Mouse (Mus musculus) hindbrain, embryonic 14.5 days (tissue): Measurements from ENCODE around the gene Ube4a. TPM values are rescaled to one million over a fixed set of nuclear protein-coding genes. Genes with fewer than 3 reads are reported as not detected.

ENCODE experiments used
- ATAC-seq: fragments of 200-750 bp; cut with Nextera tagmentation; 2 replicates; pipeline ENCODE4 v1.8.0; 2017; ENCODE audit warnings: moderate number of reproducible peaks, mild to moderate bottlenecking, moderate TSS enrichment, moderate library complexity; ENCODE audit not compliant: low FRiP score
- DNase-seq: peaks from one replicate; pipeline ENCODE4 v3.0.0-alpha.2; 2015; ENCODE audit warnings: low spot score
- H3K27ac ChIP-seq: fragments of 300-500 bp; sonication (generic); 2 replicates; pipeline ENCODE4 v1.5.1; 2014; ENCODE audit warnings: mild to moderate bottlenecking, moderate library complexity
- H3K27me3 ChIP-seq: fragments of 300-500 bp; sonication (generic); 2 replicates; pipeline ENCODE4 v1.6.1; 2014; ENCODE audit warnings: mild to moderate bottlenecking, low read length, mixed read lengths; ENCODE audit not compliant: control insufficient read depth, insufficient read depth
- H3K36me3 ChIP-seq: fragments of 300-500 bp; sonication (generic); replicated peaks from 2 replicates; pipeline ENCODE4 v1.6.1; 2014; ENCODE audit not compliant: control insufficient read depth, insufficient read depth
- H3K4me1 ChIP-seq: fragments of 300-500 bp; sonication (generic); replicated peaks from 2 replicates; pipeline ENCODE4 v1.6.1; 2014; ENCODE audit warnings: antibody characterized with exemption, low read length, mixed read lengths; ENCODE audit not compliant: control insufficient read depth, insufficient read depth
- H3K4me2 ChIP-seq: fragments of 300-500 bp; sonication (generic); replicated peaks from 2 replicates; pipeline ENCODE4 v1.6.1; 2014; ENCODE audit warnings: mild to moderate bottlenecking, moderate library complexity
- H3K4me3 ChIP-seq: fragments of 300-500 bp; sonication (generic); replicated peaks from 2 replicates; pipeline ENCODE4 v1.5.1; 2014; ENCODE audit warnings: mild to moderate bottlenecking, low read length
- H3K9ac ChIP-seq: fragments of 300-500 bp; sonication (generic); 2 replicates; pipeline ENCODE4 v1.6.1; 2014
- H3K9me3 ChIP-seq: fragments of 300-500 bp; sonication (generic); 2 replicates; pipeline ENCODE4 v1.6.1; 2016; ENCODE audit warnings: low read length; ENCODE audit not compliant: control insufficient read depth
- WGBS: fragments of 180-500 bp; shearing (Covaris S2); extraction: QIAGEN DNeasy Blood & Tissue Kit; methylation state at CpG from one replicate; pipeline ENCODE4 v1.1.7; 2014; 5-methylcytosine and 5-hydroxymethylcytosine counted together
- polyA plus RNA-seq: library from polyadenylated mRNA; unstranded; fragments of >200 nt; fragmentation: Nextera tagmentation; extraction: Ambion mirVana; gene quantifications from 2 replicates; pipeline ENCODE4 v1.2.1, GENCODE M21; 2014

The Ube4a gene
- polyA plus RNA-seq, 1 experiment from 2014 or later: 46.0 TPM

DNA sequence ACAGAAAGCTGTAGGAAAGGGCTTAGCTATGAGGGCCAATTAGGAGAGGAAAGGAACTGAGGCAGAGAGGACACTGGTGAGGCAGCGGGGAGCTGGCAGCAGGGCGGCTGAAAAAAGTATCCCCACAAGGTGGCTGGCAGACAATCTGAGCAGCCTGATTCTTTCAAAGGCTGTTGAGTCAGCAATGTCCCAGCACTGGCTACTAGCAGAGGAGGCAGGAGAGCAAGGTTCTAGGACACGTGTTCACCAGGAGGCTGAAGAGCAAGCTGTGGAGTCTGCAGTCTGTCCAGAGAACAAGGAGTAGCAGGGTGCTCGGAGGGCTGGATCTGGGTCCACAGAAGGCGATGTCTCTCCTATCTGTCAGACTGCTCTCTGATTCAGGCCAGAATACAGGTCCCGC is 33.8 kb upstream of the Ube4a start:
- WGBS: 60% methylated on average over 6 of the region's 6 CpGs
- no peak overlapping the region for H3K9ac ChIP-seq
- no peaks in the 10 kb centered on the region for H3K36me3 ChIP-seq
- H3K27me3 ChIP-seq: no peaks in the 10 kb centered on the region
- H3K4me1 ChIP-seq: no peaks in the 10 kb centered on the region
- no peak overlapping the region for H3K4me2 ChIP-seq
- no peaks in the 10 kb centered on the region for H3K9me3 ChIP-seq
- no peak for ATAC-seq
- no peak for DNase-seq
- no peak overlapping the region for H3K27ac ChIP-seq
- H3K4me3 ChIP-seq: no peak overlapping the region

GRCm38 (mm10) chr9:44998138-44998537 is 32.7 kb upstream of the Ube4a start:
- ATAC-seq (no peak), DNase-seq (no peak)
- H3K36me3 ChIP-seq: no peaks in the 10 kb centered on the region
- no peaks in the 10 kb centered on the region for H3K9me3 ChIP-seq
- no peak overlapping the region for H3K9ac ChIP-seq
- no peak overlapping the region for H3K4me3 ChIP-seq
- WGBS: 85% methylated on average over 11 of the region's 11 CpGs
- H3K27me3 ChIP-seq: no peaks in the 10 kb centered on the region
- H3K27ac ChIP-seq: no peak overlapping the region
- no peak overlapping the region for H3K4me2 ChIP-seq
- no peaks in the 10 kb centered on the region for H3K4me1 ChIP-seq

- Histone ChIP-seq H3K9me3 (no peaks in the 10 kb centered on the region), H3K27ac (no peak overlapping the region), H3K27me3 (no peaks in the 10 kb centered on the region), H3K36me3 (no peaks in the 10 kb centered on the region), H3K4me3 (no peak overlapping the region), H3K9ac (no peak overlapping the region), H3K4me2 (no peak overlapping the region), H3K4me1 (no peaks in the 10 kb centered on the region)
- no peak for ATAC-seq
- no peak for DNase-seq
- WGBS: 97% methylated on average over 7 of the region's 7 CpGs
These were observed 31.2 kb upstream of the Ube4a start for GRCm38 (mm10) chr9:44996590-44996989.

- ATAC-seq: no peak
These were observed 29.6 kb upstream of the Ube4a start for GRCm38 (mm10) chr9:44994962-44995361.

GRCm38 (mm10) chr9:44993268-44993667 is 27.9 kb upstream of the Ube4a start:
- no peak overlapping the region for H3K27ac ChIP-seq
- H3K9me3 ChIP-seq: no peaks in the 10 kb centered on the region
- no peaks in the 10 kb centered on the region for H3K36me3 ChIP-seq
- ATAC-seq: no peak
- H3K4me1 ChIP-seq: no peaks in the 10 kb centered on the region
- WGBS: 94% methylated on average over 2 of the region's 2 CpGs
- H3K9ac ChIP-seq: no peak overlapping the region
- no peak for DNase-seq
- no peak overlapping the region for H3K4me3 ChIP-seq
- no peaks in the 10 kb centered on the region for H3K27me3 ChIP-seq
- no peak overlapping the region for H3K4me2 ChIP-seq

More at GRCm38 (mm10) chr9:44994962-44995361, 29.6 kb upstream of the Ube4a start:
- Histone ChIP-seq H3K27ac (no peak overlapping the region), H3K4me2 (no peak overlapping the region), H3K9ac (no peak overlapping the region), H3K9me3 (no peaks in the 10 kb centered on the region), H3K4me3 (no peak overlapping the region), H3K36me3 (no peaks in the 10 kb centered on the region), H3K27me3 (no peaks in the 10 kb centered on the region), H3K4me1 (no peaks in the 10 kb centered on the region)
- 83% methylated on average over 4 of the region's 4 CpGs for WGBS
- no peak for DNase-seq

DNA sequence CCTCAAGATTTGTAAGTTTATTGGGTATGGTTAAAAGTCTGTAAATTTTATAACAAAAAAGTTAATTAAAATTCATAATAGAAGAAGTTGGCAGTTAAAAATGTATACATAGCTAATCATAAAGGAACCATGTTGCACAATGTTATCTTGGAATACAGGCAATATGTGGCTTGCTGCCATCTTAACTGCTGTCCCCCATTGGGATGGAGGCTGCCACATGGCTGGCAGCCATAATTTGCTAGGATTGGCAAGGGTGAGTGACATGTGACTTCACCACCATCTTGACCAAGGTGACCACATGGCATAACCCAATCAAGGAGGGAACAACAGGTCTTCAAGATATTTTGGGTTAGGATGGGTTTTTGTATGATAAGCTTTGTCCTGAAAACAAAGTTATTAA is 26.9 kb upstream of the Ube4a start:
- H3K4me1 ChIP-seq: no peaks in the 10 kb centered on the region
- no peak overlapping the region for H3K9ac ChIP-seq
- no peak overlapping the region for H3K4me2 ChIP-seq
- no peaks in the 10 kb centered on the region for H3K9me3 ChIP-seq
- no peak overlapping the region for H3K27ac ChIP-seq
- ATAC-seq (no peak), DNase-seq (no peak)
- no peaks in the 10 kb centered on the region for H3K27me3 ChIP-seq
- no peak overlapping the region for H3K4me3 ChIP-seq
- H3K36me3 ChIP-seq: no peaks in the 10 kb centered on the region

DNA sequence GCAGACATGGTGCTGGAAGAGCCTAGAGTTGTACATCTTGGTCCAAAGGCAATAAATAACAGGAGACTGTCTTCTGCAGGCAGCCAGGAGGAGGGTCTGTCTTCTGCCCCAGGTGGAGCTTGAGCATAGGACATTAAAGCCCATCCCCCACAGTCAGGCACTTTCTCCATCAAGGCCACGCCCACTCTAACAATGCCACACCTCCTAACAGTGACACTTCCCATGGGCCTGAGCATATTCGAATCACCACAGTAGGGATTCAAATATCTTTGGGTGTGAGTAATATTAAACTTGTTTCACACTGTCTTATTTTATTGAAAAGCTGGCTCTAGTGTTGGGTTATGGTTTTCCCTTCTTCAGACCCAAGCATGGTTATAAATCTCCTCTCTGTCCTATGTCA is 26.4 kb upstream of the Ube4a start:
- Histone ChIP-seq H3K9me3 (no peaks in the 10 kb centered on the region), H3K36me3 (no peaks in the 10 kb centered on the region), H3K4me1 (no peaks in the 10 kb centered on the region), H3K9ac (no peak overlapping the region), H3K27ac (no peak overlapping the region), H3K4me3 (no peak overlapping the region), H3K27me3 (no peaks in the 10 kb centered on the region), H3K4me2 (no peak overlapping the region)
- 91% methylated on average over 2 of the region's 2 CpGs for whole genome bisulfite sequencing
- DNase-seq (no peak), ATAC-seq (no peak)

DNA sequence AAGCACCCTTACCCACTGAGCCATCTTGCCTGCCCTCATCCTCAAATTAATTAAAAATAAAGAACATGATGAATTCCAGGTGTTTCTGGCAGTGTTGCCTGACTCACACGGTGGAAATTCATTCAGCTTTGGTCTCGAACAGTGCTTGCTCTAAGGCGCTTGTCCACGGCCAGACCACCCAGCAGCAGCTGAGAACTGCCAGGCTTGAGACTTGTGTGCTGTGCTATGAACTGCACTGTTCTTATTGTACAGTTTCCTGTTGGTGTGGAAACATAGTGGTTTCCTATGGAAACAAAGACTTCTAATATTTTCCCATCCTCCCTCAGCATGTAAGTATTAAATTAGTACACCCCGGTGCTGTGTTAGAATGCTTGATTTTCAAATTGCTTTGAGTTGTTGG is 21.6 kb upstream of the Ube4a start:
- no peak overlapping the region for H3K4me3 ChIP-seq
- H3K27me3 ChIP-seq: no peaks in the 10 kb centered on the region
- no peaks in the 10 kb centered on the region for H3K36me3 ChIP-seq
- no peaks in the 10 kb centered on the region for H3K9me3 ChIP-seq
- H3K4me1 ChIP-seq: no peaks in the 10 kb centered on the region
- no peak for ATAC-seq
- no peak overlapping the region for H3K27ac ChIP-seq
- no peak overlapping the region for H3K4me2 ChIP-seq
- DNase-seq: no peak
- WGBS: 77% methylated on average over 5 of the region's 5 CpGs
- H3K9ac ChIP-seq: no peak overlapping the region

GRCm38 (mm10) chr9:44986242-44986781 is 20.9 kb upstream of the Ube4a start:
- DNase-seq (no peak), ATAC-seq (no peak)
- H3K4me1 ChIP-seq: no peaks in the 10 kb centered on the region
- WGBS: 61% methylated on average over 14 of the region's 14 CpGs
- no peaks in the 10 kb centered on the region for H3K9me3 ChIP-seq
- H3K4me2 ChIP-seq: no peak overlapping the region
- no peak overlapping the region for H3K27ac ChIP-seq
- no peaks in the 10 kb centered on the region for H3K27me3 ChIP-seq
- H3K4me3 ChIP-seq: no peak overlapping the region
- H3K9ac ChIP-seq: no peak overlapping the region
- H3K36me3 ChIP-seq: no peaks in the 10 kb centered on the region

DNA sequence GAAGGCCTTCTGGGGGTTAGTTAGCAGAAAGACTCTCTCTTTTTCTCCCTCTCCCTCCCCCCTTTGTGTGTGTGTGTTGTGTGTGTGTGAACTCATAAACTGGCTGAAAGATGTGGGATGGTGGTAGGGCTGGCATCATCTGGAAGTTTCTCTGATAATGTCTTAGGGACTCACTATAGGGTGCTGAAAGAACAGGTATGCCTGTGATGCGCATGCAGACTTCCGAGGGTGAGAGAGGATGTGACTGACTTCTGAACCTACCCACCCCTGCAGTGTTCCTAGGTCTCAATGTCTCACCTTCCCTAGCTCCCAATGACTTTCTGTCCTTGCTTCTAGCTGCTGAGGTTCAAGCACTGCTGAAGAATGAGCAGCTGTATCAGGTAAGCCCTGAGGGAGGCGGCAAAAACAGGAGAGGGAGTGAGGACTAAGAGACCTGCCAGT is 20.3 kb upstream of the Ube4a start:
- Histone ChIP-seq H3K27ac (no peak overlapping the region), H3K36me3 (no peaks in the 10 kb centered on the region), H3K9me3 (no peaks in the 10 kb centered on the region), H3K4me3 (no peak overlapping the region), H3K9ac (no peak overlapping the region), H3K4me1 (no peaks in the 10 kb centered on the region), H3K27me3 (no peaks in the 10 kb centered on the region), H3K4me2 (no peak overlapping the region)
- ATAC-seq: no peak
- no peak for DNase-seq
- 88% methylated on average over 3 of the region's 3 CpGs for WGBS
